Mouse (Mus musculus) stomach, postnatal 0 days (tissue): ENCODE data around the gene Nsun6. TPM values are rescaled to one million over a fixed set of nuclear protein-coding genes. Genes with fewer than 3 reads are reported as not detected.

Source experiments
- ATAC-seq: fragments of 200-750 bp; cut with Nextera tagmentation; 2 replicates; pipeline ENCODE4 v1.8.0; 2017; ENCODE audit not compliant: low FRiP score, low TSS enrichment
- DNase-seq: peaks from one replicate; pipeline ENCODE4 v3.0.0-alpha.2; 2016; ENCODE audit warnings: low spot score
- H3K27ac ChIP-seq: fragments of 300-500 bp; sonication (generic); replicated peaks from 2 replicates; pipeline ENCODE4 v1.5.1; 2014; ENCODE audit warnings: mild to moderate bottlenecking, control low read depth
- H3K27me3 ChIP-seq: fragments of 300-500 bp; sonication (generic); 2 replicates; pipeline ENCODE4 v1.6.1; 2014; ENCODE audit warnings: low read length; ENCODE audit not compliant: control insufficient read depth, insufficient read depth
- H3K36me3 ChIP-seq: fragments of 300-500 bp; sonication (generic); 2 replicates; pipeline ENCODE4 v1.6.1; 2014; ENCODE audit warnings: low read length, mixed read lengths; ENCODE audit not compliant: control insufficient read depth, insufficient read depth
- H3K4me1 ChIP-seq: fragments of 300-500 bp; sonication (generic); replicated peaks from 2 replicates; pipeline ENCODE4 v1.6.1; 2014; ENCODE audit warnings: antibody characterized with exemption; ENCODE audit not compliant: control insufficient read depth, insufficient read depth
- H3K4me2 ChIP-seq: fragments of 300-500 bp; sonication (generic); replicated peaks from 2 replicates; pipeline ENCODE4 v1.6.1; 2014; ENCODE audit warnings: low read depth, mild to moderate bottlenecking, control low read depth, moderate library complexity
- H3K4me3 ChIP-seq: fragments of 300-500 bp; sonication (generic); 2 replicates; pipeline ENCODE4 v1.5.1; 2014; ENCODE audit warnings: low read depth, low read length, control low read depth
- H3K9ac ChIP-seq: fragments of 300-500 bp; sonication (generic); 2 replicates; pipeline ENCODE4 v1.6.1; 2014; ENCODE audit warnings: mild to moderate bottlenecking, low read length, control low read depth, mixed read lengths
- H3K9me3 ChIP-seq: fragments of 300-500 bp; sonication (generic); 2 replicates; pipeline ENCODE4 v1.6.1; 2016; ENCODE audit warnings: low read length; ENCODE audit not compliant: control insufficient read depth
- CTCF ChIP-seq: IDR thresholded peaks from 2 replicates; pipeline ENCODE4 v1.5.1; 2016; ENCODE audit warnings: antibody characterized with exemption, low read depth, mild to moderate bottlenecking, moderate library complexity
- EP300 ChIP-seq: optimal IDR thresholded peaks from 2 replicates; pipeline ENCODE3; 2016; ENCODE audit warnings: antibody characterized with exemption
- WGBS: fragments of 180-500 bp; shearing (Covaris S2); extraction: QIAGEN DNeasy Blood & Tissue Kit; methylation state at CpG from one replicate; pipeline ENCODE4 v1.1.7; 2014; 5-methylcytosine and 5-hydroxymethylcytosine counted together
- polyA plus RNA-seq: library from polyadenylated mRNA; unstranded; fragments of >200 nt; fragmentation: Nextera tagmentation; extraction: Ambion mirVana; gene quantifications from 2 replicates; pipeline ENCODE4 v1.2.1, GENCODE M21; 2015

Nsun6 gene
- polyA plus RNA-seq, 1 experiment from 2014 or later: 8.1 TPM

DNA sequence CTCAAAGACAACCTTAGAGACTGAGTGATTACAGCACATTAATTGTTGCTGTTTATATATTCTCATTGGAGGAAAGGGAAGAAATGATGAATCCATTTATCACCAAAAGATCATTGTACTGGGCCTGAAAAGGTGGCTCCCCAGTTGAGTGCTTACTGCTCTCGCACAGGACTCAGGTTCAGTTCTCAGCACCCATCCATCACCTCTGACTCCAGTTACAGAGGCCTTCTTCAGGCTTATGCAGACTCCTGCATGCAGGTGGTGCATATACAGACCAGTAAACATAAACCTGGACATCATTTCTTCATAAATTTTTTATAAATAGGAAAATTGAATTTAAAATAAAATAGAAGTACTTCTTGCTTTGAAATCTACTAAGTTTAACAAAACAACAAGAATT is 46.8 kb downstream of the Nsun6 start:
- no peak overlapping the region for H3K27ac ChIP-seq
- H3K4me3 ChIP-seq: no peak overlapping the region
- no peaks in the 10 kb centered on the region for H3K4me1 ChIP-seq
- no peak overlapping the region for H3K9ac ChIP-seq
- ATAC-seq (no peak), DNase-seq (no peak)
- WGBS: 89% methylated on average over 1 of the region's 1 CpGs
- H3K4me2 ChIP-seq: no peak overlapping the region
- TF ChIP-seq EP300: no peak
- no peak for TF ChIP-seq CTCF
- H3K27me3 ChIP-seq: no peaks in the 10 kb centered on the region
- H3K36me3 ChIP-seq: no peaks in the 10 kb centered on the region; the same call in 1 of the 2 replicates
- H3K9me3 ChIP-seq: no peaks in the 10 kb centered on the region

DNA sequence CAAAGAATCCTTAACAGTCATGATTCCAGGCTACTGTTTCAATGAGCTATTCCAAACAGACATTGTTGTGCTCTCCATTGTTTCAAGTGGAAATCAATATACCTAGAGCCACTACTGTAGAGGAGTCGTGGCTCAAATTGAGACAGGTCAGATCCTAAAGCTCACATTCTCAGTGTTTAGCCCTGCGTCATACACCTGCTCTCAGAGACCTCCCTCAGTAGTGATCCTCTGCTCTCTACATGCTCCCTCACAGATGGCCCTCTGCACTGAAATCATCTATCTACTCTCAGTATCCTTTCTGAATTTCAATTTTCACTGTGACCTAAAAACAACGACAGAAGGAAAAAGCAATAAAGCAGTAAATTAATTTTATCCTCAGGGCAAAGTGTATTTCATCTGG is 47.3 kb downstream of the Nsun6 start:
- Histone ChIP-seq H3K9ac (no peak overlapping the region), H3K4me3 (no peak overlapping the region), H3K4me1 (no peaks in the 10 kb centered on the region), H3K27ac (no peak overlapping the region), H3K9me3 (no peaks in the 10 kb centered on the region), H3K27me3 (no peaks in the 10 kb centered on the region), H3K4me2 (no peak overlapping the region), H3K36me3 (no peaks in the 10 kb centered on the region; the same call in 1 of the 2 replicates)
- ATAC-seq: no peak
- no peak for DNase-seq
- 84% methylated on average over 3 of the region's 3 CpGs for WGBS
- TF ChIP-seq EP300 (no peak), CTCF (no peak)

DNA sequence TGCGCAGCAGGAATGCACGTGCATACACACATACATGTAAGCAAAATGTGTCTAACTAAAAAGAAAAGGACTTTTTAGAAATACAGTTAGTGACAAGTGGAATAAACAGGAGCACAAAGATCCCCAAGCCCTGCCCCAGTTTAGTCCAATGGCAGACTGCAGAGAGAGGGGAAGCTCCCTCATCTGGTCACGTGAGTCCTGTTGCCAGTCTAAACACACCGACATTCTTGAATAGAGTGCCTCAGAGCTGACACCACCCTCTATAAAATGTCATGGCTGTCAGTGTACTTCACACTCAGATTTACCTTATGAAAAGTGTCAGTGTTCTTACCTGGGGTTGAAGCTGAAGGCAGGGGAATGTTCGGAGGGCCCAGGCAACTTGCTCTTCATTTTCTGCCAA is 57.0 kb downstream of the Nsun6 start:
- no peak for ATAC-seq
- H3K4me2 ChIP-seq: no peak overlapping the region
- 73% methylated on average over 5 of the region's 5 CpGs for WGBS
- no peak overlapping the region for H3K9ac ChIP-seq
- H3K27me3 ChIP-seq: no peaks in the 10 kb centered on the region
- TF ChIP-seq CTCF (no peak), EP300 (no peak)
- no peak for DNase-seq
- no peak overlapping the region for H3K27ac ChIP-seq
- H3K4me1 ChIP-seq: no peaks in the 10 kb centered on the region
- no peak overlapping the region for H3K4me3 ChIP-seq
- H3K9me3 ChIP-seq: no peaks in the 10 kb centered on the region
- H3K36me3 ChIP-seq: no peaks in the 10 kb centered on the region

DNA sequence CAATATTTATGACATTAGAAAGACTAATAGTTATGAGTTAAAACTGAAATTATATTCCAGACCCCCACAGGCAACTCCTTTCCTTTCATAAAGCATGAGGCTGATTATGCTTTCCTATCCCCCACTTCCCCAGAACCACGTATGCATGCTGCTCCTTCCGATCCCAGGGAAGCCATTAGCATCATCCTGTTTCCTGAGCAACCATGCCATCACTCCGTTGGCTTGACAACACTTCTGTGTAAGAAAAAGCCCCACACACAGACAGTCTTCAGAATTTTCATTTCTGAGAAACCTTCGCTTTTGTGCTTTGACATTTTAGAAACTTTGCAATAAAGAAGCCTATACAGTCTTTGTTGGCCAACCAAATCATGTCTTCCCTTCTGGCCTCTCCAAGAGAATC is 58.8 kb downstream of the Nsun6 start:
- Histone ChIP-seq H3K4me3 (no peak overlapping the region), H3K27me3 (no peaks in the 10 kb centered on the region), H3K9me3 (no peaks in the 10 kb centered on the region), H3K4me2 (no peak overlapping the region), H3K4me1 (no peaks in the 10 kb centered on the region), H3K36me3 (no peaks in the 10 kb centered on the region), H3K27ac (no peak overlapping the region), H3K9ac (no peak overlapping the region)
- DNase-seq: no peak
- ATAC-seq: no peak
- WGBS: 86% methylated on average over 4 of the region's 4 CpGs
- TF ChIP-seq CTCF (no peak), EP300 (no peak)

GRCm38 (mm10) chr2:14992531-14992930 is 62.3 kb downstream of the Nsun6 start:
- no peak for TF ChIP-seq EP300
- no peak for TF ChIP-seq CTCF
- 83% methylated on average over 4 of the region's 4 CpGs for WGBS
- H3K9ac ChIP-seq: no peak overlapping the region
- DNase-seq: no peak
- no peaks in the 10 kb centered on the region for H3K27me3 ChIP-seq
- H3K36me3 ChIP-seq: no peaks in the 10 kb centered on the region
- no peak overlapping the region for H3K4me2 ChIP-seq
- H3K9me3 ChIP-seq: no peaks in the 10 kb centered on the region
- ATAC-seq: no peak
- H3K4me1 ChIP-seq: no peaks in the 10 kb centered on the region
- no peak overlapping the region for H3K4me3 ChIP-seq
- H3K27ac ChIP-seq: no peak overlapping the region

DNA sequence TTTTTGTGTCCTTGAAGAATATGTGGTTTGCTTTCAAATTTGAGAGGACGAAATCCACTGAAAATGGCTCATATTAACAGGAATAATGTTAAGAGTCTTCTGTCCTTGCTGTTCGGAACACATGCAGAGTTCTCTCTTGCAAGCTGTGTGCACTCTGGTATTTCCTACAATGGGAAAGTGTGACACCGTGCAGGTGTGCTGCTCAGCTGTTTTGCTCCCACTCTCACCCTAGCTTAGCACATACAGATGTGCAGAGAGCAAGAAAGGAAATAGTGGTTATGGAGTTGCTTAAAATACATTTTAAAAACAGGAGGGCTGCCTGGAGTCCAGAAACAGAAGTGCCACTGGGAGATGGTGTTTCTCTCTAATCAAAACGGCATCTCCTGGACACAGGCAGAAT is 65.5 kb downstream of the Nsun6 start:
- Histone ChIP-seq H3K27ac (no peak overlapping the region), H3K9ac (no peak overlapping the region), H3K27me3 (no peaks in the 10 kb centered on the region), H3K36me3 (no peaks in the 10 kb centered on the region), H3K4me2 (no peak overlapping the region), H3K9me3 (no peaks in the 10 kb centered on the region), H3K4me3 (no peak overlapping the region), H3K4me1 (no peaks in the 10 kb centered on the region)
- TF ChIP-seq CTCF (no peak), EP300 (no peak)
- WGBS: 86% methylated on average over 4 of the region's 4 CpGs
- DNase-seq: no peak
- no peak for ATAC-seq
